Mouse (Mus musculus) neural tube, embryonic 15.5 days (tissue): ENCODE results near the gene Crabp1. TPM values are rescaled to one million over a fixed set of nuclear protein-coding genes. Genes with fewer than 3 reads are reported as not detected.
A peak's percentile ranks its signal among the peaks of the same experiment; 100 is the strongest.

Experiments used
- ATAC-seq: fragments of 200-750 bp; cut with Nextera tagmentation; 2 replicates; pipeline ENCODE4 v1.8.0; 2017; ENCODE audit warnings: mild to moderate bottlenecking, moderate TSS enrichment, moderate library complexity; ENCODE audit not compliant: low FRiP score
- H3K27ac ChIP-seq: fragments of 300-500 bp; sonication (generic); replicated peaks from 2 replicates; pipeline ENCODE4 v1.5.1; 2015; ENCODE audit warnings: mild to moderate bottlenecking, inconsistent platforms
- H3K27me3 ChIP-seq: fragments of 300-500 bp; sonication (generic); replicated peaks from 2 replicates; pipeline ENCODE4 v1.6.1; 2015; ENCODE audit warnings: inconsistent platforms
- H3K36me3 ChIP-seq: fragments of 300-500 bp; sonication (generic); 2 replicates; pipeline ENCODE4 v1.6.1; 2015; ENCODE audit warnings: inconsistent platforms
- H3K4me1 ChIP-seq: fragments of 300-500 bp; sonication (generic); 2 replicates; pipeline ENCODE4 v1.6.1; 2015; ENCODE audit warnings: inconsistent platforms
- H3K4me2 ChIP-seq: fragments of 300-500 bp; sonication (generic); 2 replicates; pipeline ENCODE4 v1.6.1; 2015; ENCODE audit warnings: inconsistent platforms, mild to moderate bottlenecking, moderate library complexity
- H3K4me3 ChIP-seq: fragments of 300-500 bp; sonication (generic); replicated peaks from 2 replicates; pipeline ENCODE4 v1.5.1; 2015; ENCODE audit warnings: mild to moderate bottlenecking, inconsistent platforms
- H3K9ac ChIP-seq: fragments of 300-500 bp; sonication (generic); replicated peaks from 2 replicates; pipeline ENCODE4 v1.6.1; 2015; ENCODE audit warnings: mild to moderate bottlenecking, inconsistent platforms
- H3K9me3 ChIP-seq: fragments of 300-500 bp; sonication (generic); replicated peaks from 2 replicates; pipeline ENCODE4 v1.6.1; 2016; ENCODE audit warnings: inconsistent platforms
- WGBS: fragments of 180-500 bp; shearing (Covaris S2); methylation state at CpG from one replicate; pipeline ENCODE4 v1.1.7; 2015; ENCODE audit warnings: mixed read lengths; 5-methylcytosine and 5-hydroxymethylcytosine counted together
- polyA plus RNA-seq: library from polyadenylated mRNA; unstranded; fragments of >200 nt; fragmentation: Nextera tagmentation; extraction: Ambion mirVana; gene quantifications from 2 replicates; pipeline ENCODE4 v1.2.1, GENCODE M21; 2015

The Crabp1 gene
- polyA plus RNA-seq, 1 experiment from 2014 or later, result 485 TPM

GRCm38 (mm10) chr9:54745740-54746370 is 18.7 kb upstream of the Crabp1 start:
- Histone ChIP-seq H3K9ac (no peak overlapping the region), H3K4me2 (no peak overlapping the region), H3K27me3 (0 out of 2 replicates have a peak, but pooled peaks cover 6% of the 10 kb centered on the region), H3K27ac (no peak overlapping the region), H3K4me1 (peaks cover 10% of the 10 kb centered on the region), H3K9me3 (no peaks in the 10 kb centered on the region), H3K36me3 (no peaks in the 10 kb centered on the region), H3K4me3 (no peak overlapping the region)
- ATAC-seq, result no peak
- WGBS, result 9% methylated on average over 13 of the region's 13 CpGs

GRCm38 (mm10) chr9:54750215-54750981 is 14.2 kb upstream of the Crabp1 start:
- Histone ChIP-seq H3K9me3 (no peaks in the 10 kb centered on the region), H3K27ac (no peak overlapping the region), H3K27me3 (no peaks in the 10 kb centered on the region), H3K4me1 (peaks cover 34% of the 10 kb centered on the region), H3K4me2 (no peak overlapping the region), H3K36me3 (no peaks in the 10 kb centered on the region), H3K9ac (no peak overlapping the region), H3K4me3 (no peak overlapping the region)
- no peak for ATAC-seq
- 83% methylated on average over 7 of the region's 7 CpGs for WGBS

GRCm38 (mm10) chr9:54751684-54752083 is 12.9 kb upstream of the Crabp1 start:
- H3K27ac ChIP-seq, result no peak overlapping the region
- H3K4me2 ChIP-seq, result no peak overlapping the region
- no peaks in the 10 kb centered on the region for H3K9me3 ChIP-seq
- WGBS, result 83% methylated on average over 2 of the region's 2 CpGs
- H3K27me3 ChIP-seq, result no peaks in the 10 kb centered on the region
- no peak for ATAC-seq
- no peaks in the 10 kb centered on the region for H3K36me3 ChIP-seq
- peaks cover 24% of the 10 kb centered on the region for H3K4me1 ChIP-seq
- no peak overlapping the region for H3K9ac ChIP-seq
- no peak overlapping the region for H3K4me3 ChIP-seq

GRCm38 (mm10) chr9:54752201-54752943 is 12.2 kb upstream of the Crabp1 start:
- H3K4me1 ChIP-seq, result peaks cover 24% of the 10 kb centered on the region
- peak overlapping the region; percentile 68 for H3K27ac ChIP-seq
- H3K27me3 ChIP-seq, result no peaks in the 10 kb centered on the region
- H3K4me3 ChIP-seq, result no peak overlapping the region
- no peak overlapping the region for H3K4me2 ChIP-seq
- H3K9me3 ChIP-seq, result no peaks in the 10 kb centered on the region
- ATAC-seq, result peak; percentile 50
- no peaks in the 10 kb centered on the region for H3K36me3 ChIP-seq
- 10% methylated on average over 21 of the region's 21 CpGs for WGBS
- H3K9ac ChIP-seq, result no peak overlapping the region

- ATAC-seq, result peak; percentile 56
- 13% methylated on average over 11 of the region's 11 CpGs for WGBS
- peaks cover 24% of the 10 kb centered on the region for H3K4me1 ChIP-seq
- H3K4me3 ChIP-seq, result no peak overlapping the region
- no peaks in the 10 kb centered on the region for H3K9me3 ChIP-seq
- H3K27ac ChIP-seq, result peak overlapping the region; percentile 68
- H3K36me3 ChIP-seq, result no peaks in the 10 kb centered on the region
- H3K4me2 ChIP-seq, result no peak overlapping the region
- no peak overlapping the region for H3K9ac ChIP-seq
- no peaks in the 10 kb centered on the region for H3K27me3 ChIP-seq
These were observed 11.6 kb upstream of the Crabp1 start for GRCm38 (mm10) chr9:54752944-54753295.

- H3K9ac ChIP-seq, result no peak overlapping the region
- WGBS, result 15% methylated on average over 6 of the region's 6 CpGs
- no peak overlapping the region for H3K4me2 ChIP-seq
- H3K9me3 ChIP-seq, result no peaks in the 10 kb centered on the region
- no peak for ATAC-seq
- H3K27me3 ChIP-seq, result peaks cover 37% of the 10 kb centered on the region
- H3K4me3 ChIP-seq, result no peak overlapping the region
- no peaks in the 10 kb centered on the region for H3K36me3 ChIP-seq
- peaks cover 4% of the 10 kb centered on the region for H3K4me1 ChIP-seq
- no peak overlapping the region for H3K27ac ChIP-seq
These were observed 5.0 kb upstream of the Crabp1 start for GRCm38 (mm10) chr9:54759592-54759991.

- no peaks in the 10 kb centered on the region for H3K9me3 ChIP-seq
- H3K27me3 ChIP-seq, result peaks cover 50% of the 10 kb centered on the region
- 0 out of 2 replicates have a peak overlapping the region, but pooled peaks have one; percentile 45 for H3K9ac ChIP-seq
- H3K4me2 ChIP-seq, result peak overlapping the region; percentile 76
- peaks cover 27% of the 10 kb centered on the region for H3K4me1 ChIP-seq
- 20% methylated on average over 12 of the region's 12 CpGs for WGBS
- no peaks in the 10 kb centered on the region for H3K36me3 ChIP-seq
- H3K27ac ChIP-seq, result no peak overlapping the region
- ATAC-seq, result no peak
- peak overlapping the region; percentile 46 for H3K4me3 ChIP-seq
These were observed 457 bp upstream of the Crabp1 start for GRCm38 (mm10) chr9:54764091-54764490.

GRCm38 (mm10) chr9:54765336-54766085 is 963 bp downstream of the Crabp1 start:
- Histone ChIP-seq H3K4me3 (peak overlapping the region; percentile 46), H3K4me1 (peaks cover 38% of the 10 kb centered on the region), H3K27me3 (peaks cover 50% of the 10 kb centered on the region), H3K27ac (no peak overlapping the region), H3K4me2 (peak overlapping the region; percentile 76), H3K9ac (peak overlapping the region; percentile 45), H3K9me3 (no peaks in the 10 kb centered on the region), H3K36me3 (no peaks in the 10 kb centered on the region)
- WGBS, result under 1% methylated on average over 41 of the region's 41 CpGs
- ATAC-seq, result peak; percentile 59

GRCm38 (mm10) chr9:54770140-54770780 is 5.7 kb downstream of the Crabp1 start:
- WGBS, result 15% methylated on average over 11 of the region's 11 CpGs
- no peak overlapping the region for H3K27ac ChIP-seq
- no peak overlapping the region for H3K9ac ChIP-seq
- no peak for ATAC-seq
- no peaks in the 10 kb centered on the region for H3K36me3 ChIP-seq
- H3K9me3 ChIP-seq, result no peaks in the 10 kb centered on the region
- peaks cover 7% of the 10 kb centered on the region for H3K27me3 ChIP-seq
- peaks cover 44% of the 10 kb centered on the region for H3K4me1 ChIP-seq
- H3K4me3 ChIP-seq, result no peak overlapping the region
- H3K4me2 ChIP-seq, result peak overlapping the region; percentile 26

GRCm38 (mm10) chr9:54776451-54776982 is 12.0 kb downstream of the Crabp1 start:
- Histone ChIP-seq H3K4me2 (no peak overlapping the region), H3K36me3 (no peaks in the 10 kb centered on the region), H3K4me3 (no peak overlapping the region), H3K4me1 (peaks cover 12% of the 10 kb centered on the region; the same call in 1 of the 2 replicates), H3K27me3 (no peaks in the 10 kb centered on the region), H3K27ac (no peak overlapping the region), H3K9me3 (no peaks in the 10 kb centered on the region), H3K9ac (no peak overlapping the region)
- WGBS, result 81% methylated on average over 13 of the region's 13 CpGs
- no peak for ATAC-seq

- WGBS, result 86% methylated on average over 8 of the region's 8 CpGs
- Histone ChIP-seq H3K9ac (no peak overlapping the region), H3K4me2 (no peak overlapping the region), H3K9me3 (no peaks in the 10 kb centered on the region), H3K4me3 (no peak overlapping the region), H3K27ac (no peak overlapping the region), H3K4me1 (no peaks in the 10 kb centered on the region), H3K27me3 (no peaks in the 10 kb centered on the region), H3K36me3 (no peaks in the 10 kb centered on the region)
- ATAC-seq, result no peak
These were observed 14.7 kb downstream of the Crabp1 start for GRCm38 (mm10) chr9:54779280-54779679.
